ENCODE assay signal across 7 mouse cellular contexts in the genomic region with DNA sequence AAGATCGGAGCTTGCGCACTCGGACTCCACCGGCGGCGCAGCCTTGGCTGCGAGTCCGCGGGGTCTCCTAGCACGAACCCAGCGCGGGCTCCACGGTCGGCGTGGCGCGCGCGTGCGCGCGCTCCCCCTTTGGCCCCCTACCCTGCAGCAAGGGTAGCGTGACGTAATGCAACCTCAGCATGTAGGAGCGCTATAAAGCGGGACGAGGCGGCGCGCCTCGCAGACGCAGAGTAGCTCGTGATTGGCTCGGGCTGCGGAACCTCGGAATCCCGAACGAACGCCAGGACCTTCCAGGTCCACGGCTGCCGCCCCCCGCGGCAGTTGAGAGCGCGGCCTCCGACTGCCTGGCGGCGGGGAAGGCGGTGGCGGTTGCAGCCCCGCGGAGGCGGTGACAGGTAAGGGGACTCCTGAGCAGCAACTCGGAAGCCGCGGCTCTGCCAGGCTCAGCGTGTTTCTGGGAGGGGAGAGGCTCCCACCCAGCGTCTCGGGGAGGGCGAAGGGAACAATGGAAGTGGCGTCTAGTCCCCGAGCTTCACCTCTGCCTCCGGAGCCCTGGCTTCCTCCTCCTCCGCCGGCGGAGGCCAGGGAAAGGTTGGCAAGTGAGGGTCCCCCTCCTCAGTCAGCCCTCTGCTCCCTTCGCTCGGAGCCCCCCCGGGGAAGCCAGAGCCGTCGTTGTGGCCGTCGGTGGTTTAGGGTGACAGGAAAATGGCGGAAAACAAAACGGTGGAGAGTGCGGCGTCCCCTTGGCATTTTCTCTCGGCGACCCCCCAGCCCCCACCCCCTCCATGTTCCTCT. TPM values are rescaled to one million over a fixed set of nuclear protein-coding genes. Genes with fewer than 3 reads are reported as not detected.
DNase-seq lines count a peak whose midpoint lies in the region; ATAC-seq and TF ChIP-seq lines count a peak whose summit lies in the region.

A gene (plus strand): TSS at position 16 of the 795 bp plus-strand sequence.

- WGBS in heart, adult 2 months: 21% methylated on average over 77 of the region's 79 CpGs
- 1% methylated on average over 75 of the region's 79 CpGs for WGBS in kidney, adult 2 months
- 17% methylated on average over 67 of the region's 79 CpGs for WGBS in limb, embryonic 12.5 days
- WGBS in midbrain, embryonic 14.5 days: 23% methylated on average over 75 of the region's 79 CpGs

- TF ChIP-seq EP300 in heart, adult 2 months (IDR thresholded peaks at IDR 0.05; ENCODE audit: insufficient read depth, low read depth, low read length): no peak

- TF ChIP-seq CTCF in brain, embryonic 14.5 days (IDR thresholded peaks at IDR 0.05; ENCODE audit: borderline replicate concordance, extremely low read depth, insufficient read depth, insufficient read length): no peak
- no peak for TF ChIP-seq CTCF in heart, adult 2 months (IDR thresholded peaks at IDR 0.05)
- TF ChIP-seq CTCF in kidney, adult 2 months (conservative IDR thresholded peaks at IDR 0.05; ENCODE audit: insufficient read depth, insufficient read length, low read depth, low read length): no peak

- no peaks in the 10 kb centered on the region for H3K4me1 ChIP-seq in heart, adult 2 months (ENCODE audit: control insufficient read depth, insufficient read depth, low read length)
- H3K4me1 ChIP-seq in kidney, adult 2 months (ENCODE audit: control insufficient read depth, insufficient read depth, low read length): no peaks in the 10 kb centered on the region
- no peaks in the 10 kb centered on the region for H3K4me1 ChIP-seq in limb, embryonic 12.5 days (replicated peaks)
- no peaks in the 10 kb centered on the region for H3K4me1 ChIP-seq in midbrain, embryonic 14.5 days (ENCODE audit: control insufficient read depth, insufficient read depth, low read length)

- peak; percentile 67 for TF ChIP-seq POLR2A in brain, embryonic 14.5 days (IDR thresholded peaks at IDR 0.05; ENCODE audit: borderline replicate concordance, extremely low read depth, insufficient read depth, insufficient read length, poor library complexity, severe bottlenecking)
- TF ChIP-seq POLR2A in heart, adult 2 months (IDR thresholded peaks at IDR 0.05; ENCODE audit: insufficient read depth, low read depth, low read length): 0 out of 2 replicates have a peak, but pooled peaks have one; percentile 21
- TF ChIP-seq POLR2A in kidney, adult 2 months (IDR thresholded peaks at IDR 0.05; ENCODE audit: low read depth, low read length): no peak

- intact Hi-C loops in heart, adult 2 months (cut with DNase I): no loop called here

- no peaks in the 10 kb centered on the region for H3K36me3 ChIP-seq in heart, adult 2 months (ENCODE audit: control insufficient read depth, insufficient read depth, low read length)
- H3K36me3 ChIP-seq in kidney, adult 2 months (ENCODE audit: control insufficient read depth, insufficient read depth, low read length): no peaks in the 10 kb centered on the region
- H3K36me3 ChIP-seq in limb, embryonic 12.5 days: no peaks in the 10 kb centered on the region
- H3K36me3 ChIP-seq in midbrain, embryonic 14.5 days (ENCODE audit: control insufficient read depth, insufficient read depth, low read length): no peaks in the 10 kb centered on the region

- DNase-seq in brain, embryonic 14.5 days (ENCODE audit: low read depth): peak; percentile 96
- peak; percentile 86 for DNase-seq in embryo, embryonic 10 days (ENCODE audit: low spot score)
- peak; percentile 33 to 41 for DNase-seq in heart, adult 2 months
- peak; percentile 42 for DNase-seq in kidney, adult 2 months
- peak; percentile 94 for DNase-seq in midbrain, embryonic 14.5 days
- DNase-seq in telencephalon, adult 2 months (ENCODE audit: low read depth, low spot score): peak; percentile 58

- H3K79me2 ChIP-seq in heart, adult 2 months (replicated peaks; ENCODE audit: control insufficient read depth, insufficient read depth, low read length): no peaks in the 10 kb centered on the region

- no peaks in the 10 kb centered on the region for H3K27me3 ChIP-seq in heart, adult 2 months (ENCODE audit: control insufficient read depth, insufficient read depth, low read length)
- no peaks in the 10 kb centered on the region for H3K27me3 ChIP-seq in kidney, adult 2 months (replicated peaks; ENCODE audit: control insufficient read depth, insufficient read depth, low read length)
- H3K27me3 ChIP-seq in limb, embryonic 12.5 days: no peaks in the 10 kb centered on the region
- no peaks in the 10 kb centered on the region for H3K27me3 ChIP-seq in midbrain, embryonic 14.5 days (ENCODE audit: control insufficient read depth, insufficient read depth, low read length)

- ATAC-seq in limb, embryonic 12.5 days (ENCODE audit: insufficient number of reproducible peaks, insufficient read depth, low FRiP score, low TSS enrichment, low read depth): peak; percentile 99
- ATAC-seq in midbrain, embryonic 14.5 days (ENCODE audit: low FRiP score, low TSS enrichment): peak; percentile 97

- peak within 1 kb of the TSS; percentile 55 for H3K4me2 ChIP-seq in limb, embryonic 12.5 days
- H3K4me2 ChIP-seq in midbrain, embryonic 14.5 days (ENCODE audit: low read length): peak within 1 kb of the TSS; percentile 53

- peak within 1 kb of the TSS; percentile 68 for H3K9ac ChIP-seq in heart, adult 2 months (ENCODE audit: low read depth, low read length)
- H3K9ac ChIP-seq in limb, embryonic 12.5 days (replicated peaks): peak within 1 kb of the TSS; percentile 78
- H3K9ac ChIP-seq in midbrain, embryonic 14.5 days (replicated peaks; ENCODE audit: low read length): peak within 1 kb of the TSS; percentile 85

- H3K9me3 ChIP-seq in limb, embryonic 12.5 days: no peaks in the 10 kb centered on the region
- H3K9me3 ChIP-seq in midbrain, embryonic 14.5 days (ENCODE audit: control insufficient read depth, low read length): no peaks in the 10 kb centered on the region

- no peak within 1 kb of the TSS for H3K27ac ChIP-seq in heart, adult 2 months
- H3K27ac ChIP-seq in kidney, adult 2 months (ENCODE audit: insufficient read depth, low read depth, low read length): no peak within 1 kb of the TSS
- peak within 1 kb of the TSS; percentile 86 for H3K27ac ChIP-seq in limb, embryonic 12.5 days
- H3K27ac ChIP-seq in midbrain, embryonic 14.5 days (replicated peaks; ENCODE audit: low read depth, low read length): peak within 1 kb of the TSS; percentile 90

- H3K4me3 ChIP-seq in heart, adult 2 months: peak within 1 kb of the TSS; percentile 58
- H3K4me3 ChIP-seq in kidney, adult 2 months (ENCODE audit: insufficient read depth, low read depth, low read length): peak within 1 kb of the TSS; percentile 72
- H3K4me3 ChIP-seq in limb, embryonic 12.5 days (replicated peaks): peak within 1 kb of the TSS; percentile 64
- H3K4me3 ChIP-seq in midbrain, embryonic 14.5 days (replicated peaks; ENCODE audit: low read depth, low read length): peak within 1 kb of the TSS; percentile 58

RNA-seq across cellular contexts. Expression of the gene that starts here (rescaled TPM):
- 24.0 and 27.6 TPM in 2 replicates for polyA plus RNA-seq in brain, embryonic 14.5 days (2012; rRNA removed)
- total RNA-seq in heart, adult 2 months (2021): under 1 TPM; 0.14 to 0.47 TPM
- 0.15 and 0.18 TPM in 2 replicates for polyA plus RNA-seq in heart, adult 2 months (2012; rRNA removed)
- 0.20 and 0.30 TPM in 2 replicates for polyA plus RNA-seq in kidney, adult 2 months (2012; rRNA removed)
- polyA plus RNA-seq in limb, embryonic 12.5 days (2016; fragmentation: Nextera tagmentation; extraction: Ambion mirVana): 19.3 and 21.9 TPM in 2 replicates
- polyA plus RNA-seq in midbrain, embryonic 14.5 days (2014; fragmentation: Nextera tagmentation; extraction: Ambion mirVana): 34.0 and 39.2 TPM in 2 replicates

Comparison
In these comparisons a context has a peak if more than half of its experiments do, and no peak if none do; other contexts are left out.
1. RNA of the gene that starts here (polyA plus RNA-seq): 34.0 to 39.2 TPM in midbrain, embryonic 14.5 days, 24.0 to 27.6 TPM in brain, embryonic 14.5 days and 19.3 to 21.9 TPM in limb, embryonic 12.5 days; 0.20 to 0.30 TPM in kidney, adult 2 months and 0.15 to 0.18 TPM in heart, adult 2 months; every median in the first group is over 10 times any median in the second.
2. Peak in DNase-seq, H3K4me3 ChIP-seq and H3K9ac ChIP-seq in heart, adult 2 months; RNA of the gene not detected or under 1 TPM.
3. Peak in DNase-seq and H3K4me3 ChIP-seq in kidney, adult 2 months; RNA of the gene not detected or under 1 TPM.
4. DNase-seq: peak in every context shown above with its lines; median percentile 96 in brain, embryonic 14.5 days; 94 in midbrain, embryonic 14.5 days; 86 in embryo, embryonic 10 days; 58 in telencephalon, adult 2 months; 42 in kidney, adult 2 months; 37 in heart, adult 2 months.
5. H3K27ac ChIP-seq: peak in limb, embryonic 12.5 days (single experiment) and midbrain, embryonic 14.5 days (single experiment); none in heart, adult 2 months (single experiment) and kidney, adult 2 months (single experiment).
6. Peak in every context shown above with its lines, with median percentiles within 50 percentile points of each other: H3K4me3 ChIP-seq and H3K9ac ChIP-seq.